Mouse (Mus musculus) urinary bladder, adult 2 months (tissue): ENCODE results near the gene Btf3l4. TPM values are rescaled to one million over a fixed set of nuclear protein-coding genes. Genes with fewer than 3 reads are reported as not detected.

Experiments
- DNase-seq: peaks from one replicate; pipeline ENCODE4 v3.0.0; 2022; ENCODE audit warnings: low spot score
- polyA plus RNA-seq: library from polyadenylated mRNA; depleted of rRNA; stranded (reverse); fragments of >200 nt; gene quantifications from 2 replicates; pipeline ENCODE4 v1.2.3, GENCODE M21; 2012; rRNA removed

Btf3l4 gene
- polyA plus RNA-seq = 80.4 and 89.7 TPM in 2 replicates

- peak; percentile 75 for DNase-seq
Measured at GRCm38 (mm10) chr4:108832916-108833827, at the start of gene Btf3l4. Gene Btf3l4 (minus strand): TSS chr4:108833614.

- DNase-seq = peak; percentile 26
Measured at GRCm38 (mm10) chr4:108878963-108879822, 45.8 kb upstream of the Btf3l4 start, which contains the start of gene Rab3b. Gene Rab3b (plus strand): TSS chr4:108879063.

- no peak for DNase-seq
Measured at GRCm38 (mm10) chr4:108877901-108878300, 44.5 kb upstream of the Btf3l4 start.

GRCm38 (mm10) chr4:108873746-108874145, 40.3 kb upstream of the Btf3l4 start:
- no peak for DNase-seq

- DNase-seq = no peak
Measured at GRCm38 (mm10) chr4:108869730-108870374, 36.4 kb upstream of the Btf3l4 start.

- no peak for DNase-seq
Measured at GRCm38 (mm10) chr4:108866806-108867205, 33.4 kb upstream of the Btf3l4 start.

GRCm38 (mm10) chr4:108848505-108848848, 15.1 kb upstream of the Btf3l4 start, which contains the start of gene A730015C16Rik:
Gene A730015C16Rik (minus strand): TSS chr4:108848619.
- DNase-seq = peak; percentile 34

GRCm38 (mm10) chr4:108847715-108848504, 14.5 kb upstream of the Btf3l4 start, which contains the start of gene Kti12:
Gene Kti12 (plus strand): TSS chr4:108847785.
- peak; percentile 60 for DNase-seq

- no peak for DNase-seq
Measured at GRCm38 (mm10) chr4:108845824-108846569, 12.6 kb upstream of the Btf3l4 start.

- no peak for DNase-seq
Measured at GRCm38 (mm10) chr4:108843336-108843735, 9.9 kb upstream of the Btf3l4 start.

- DNase-seq = no peak
Measured at GRCm38 (mm10) chr4:108841920-108842578, 8.6 kb upstream of the Btf3l4 start.

- no peak for DNase-seq
Measured at GRCm38 (mm10) chr4:108838031-108838430, 4.6 kb upstream of the Btf3l4 start.

- DNase-seq = no peak
Measured at GRCm38 (mm10) chr4:108835496-108835895, 2.1 kb upstream of the Btf3l4 start.

- DNase-seq = no peak
Measured at GRCm38 (mm10) chr4:108834971-108835311, 1.5 kb upstream of the Btf3l4 start.

- peak; percentile 56 for DNase-seq
Measured at GRCm38 (mm10) chr4:108834115-108834970, 929 bp upstream of the Btf3l4 start, which contains the start of gene Txndc12. Gene Txndc12 (plus strand): TSS chr4:108834601.

GRCm38 (mm10) chr4:108833828-108834114, 357 bp upstream of the Btf3l4 start:
- DNase-seq = no peak

- no peak for DNase-seq
Measured at GRCm38 (mm10) chr4:108830698-108831097, 2.7 kb downstream of the Btf3l4 start.

GRCm38 (mm10) chr4:108826643-108827042, 6.8 kb downstream of the Btf3l4 start:
- DNase-seq = no peak

- DNase-seq = no peak
Measured at GRCm38 (mm10) chr4:108826096-108826495, 7.3 kb downstream of the Btf3l4 start.
